Mouse (Mus musculus): ENCODE results near the gene Sept10. TPM values are rescaled to one million over a fixed set of nuclear protein-coding genes. Genes with fewer than 3 reads are reported as not detected.

Sept10 gene
- polyA plus RNA-seq, 1 experiment: 22.1 TPM

DNA sequence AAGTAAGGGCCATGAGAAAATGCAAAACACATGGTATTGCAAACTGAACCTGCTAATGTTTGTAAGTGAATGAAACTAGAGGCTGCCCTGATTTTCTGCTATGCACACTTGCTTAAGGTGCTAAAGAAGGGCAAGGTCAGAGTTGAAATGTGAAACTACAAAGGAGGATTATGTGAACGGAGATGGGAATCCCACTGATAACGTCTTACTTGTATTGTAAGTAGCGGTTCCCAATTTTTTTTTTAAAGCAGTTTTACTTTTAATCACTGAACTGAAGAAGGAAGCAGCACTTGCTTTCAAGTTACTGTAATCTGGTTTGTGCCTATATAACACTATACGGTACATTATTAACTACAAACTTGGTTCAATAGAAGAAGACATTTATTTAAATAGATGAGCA is 2.2 kb upstream of the Sept10 start:
- TF ChIP-seq CTCF (IDR thresholded peaks at IDR 0.05; ENCODE audit: borderline replicate concordance, extremely low read depth, insufficient read depth, insufficient read length) (no peak), POLR2A (IDR thresholded peaks at IDR 0.05; ENCODE audit: borderline replicate concordance, extremely low read depth, insufficient read depth, insufficient read length, poor library complexity, severe bottlenecking) (no peak)
- no peak for DNase-seq (ENCODE audit: low read depth)

DNA sequence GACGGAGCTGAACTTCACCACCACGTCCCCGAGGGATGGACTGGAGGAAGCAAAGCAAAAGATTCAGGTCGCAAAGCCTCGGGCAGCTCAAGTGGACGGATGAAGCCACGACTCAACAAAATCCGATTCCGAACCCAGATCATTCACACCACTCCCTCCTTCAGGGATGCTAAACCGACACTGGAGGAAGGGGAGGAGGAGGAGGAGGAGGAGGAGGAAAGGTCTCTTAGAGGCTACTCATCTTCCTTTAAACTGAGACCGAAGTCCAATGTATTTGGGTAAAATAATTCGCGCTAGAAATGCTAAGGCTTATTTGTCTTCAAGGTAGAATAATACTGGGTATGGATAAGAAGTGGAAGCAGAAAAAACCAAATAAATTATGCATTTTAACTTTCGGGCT is 1.7 kb upstream of the Sept10 start:
- TF ChIP-seq POLR2A (IDR thresholded peaks at IDR 0.05; ENCODE audit: borderline replicate concordance, extremely low read depth, insufficient read depth, insufficient read length, poor library complexity, severe bottlenecking): no peak
- TF ChIP-seq CTCF (IDR thresholded peaks at IDR 0.05; ENCODE audit: borderline replicate concordance, extremely low read depth, insufficient read depth, insufficient read length): no peak
- no peak for DNase-seq (ENCODE audit: low read depth)

DNA sequence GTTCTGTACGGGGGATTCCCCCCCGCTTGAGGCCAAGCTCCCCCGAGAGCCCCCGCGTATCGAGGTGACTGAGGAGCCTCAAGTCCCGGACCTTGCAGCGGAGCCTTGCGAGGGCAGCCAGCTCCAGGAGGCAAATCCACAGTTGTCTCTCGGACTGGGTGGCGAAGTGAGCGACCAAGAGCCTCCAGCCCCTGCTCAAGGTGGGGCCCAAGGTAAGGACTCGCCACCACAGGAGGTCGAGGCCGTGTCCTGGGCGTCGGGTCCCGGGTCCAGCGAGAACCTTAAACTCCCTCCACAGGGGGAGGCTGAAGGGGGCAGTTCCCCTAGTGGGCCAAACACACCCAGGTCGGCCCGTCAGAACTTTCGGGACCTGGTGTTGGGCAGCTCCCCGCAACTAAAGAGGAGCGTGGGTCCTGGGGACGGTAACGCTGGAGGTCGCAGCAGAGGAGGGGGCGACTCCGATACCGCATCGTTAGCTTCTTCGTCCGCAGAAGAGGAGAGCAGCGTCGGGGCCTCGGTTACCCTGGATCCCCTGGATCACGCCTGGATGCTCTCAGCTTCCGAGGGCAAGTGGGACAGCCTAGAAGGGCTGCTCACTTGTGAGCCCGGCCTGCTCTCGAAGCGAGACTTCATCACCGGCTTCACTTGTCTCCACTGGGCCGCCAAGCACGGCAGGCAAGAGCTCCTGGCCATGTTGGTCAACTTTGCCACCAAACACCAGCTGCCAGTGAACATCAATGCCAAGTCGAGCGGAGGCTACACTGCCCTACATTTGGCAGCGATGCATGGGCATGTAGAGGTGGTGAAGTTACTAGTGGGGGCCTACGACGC is 839 bp upstream of the Sept10 start:
- DNase-seq (ENCODE audit: low read depth): peak; percentile 51
- TF ChIP-seq POLR2A (IDR thresholded peaks at IDR 0.05; ENCODE audit: borderline replicate concordance, extremely low read depth, insufficient read depth, insufficient read length, poor library complexity, severe bottlenecking) (no peak), CTCF (IDR thresholded peaks at IDR 0.05; ENCODE audit: borderline replicate concordance, extremely low read depth, insufficient read depth, insufficient read length) (no peak)

- DNase-seq (ENCODE audit: low read depth): peak; percentile 69
- TF ChIP-seq CTCF (IDR thresholded peaks at IDR 0.05; ENCODE audit: borderline replicate concordance, extremely low read depth, insufficient read depth, insufficient read length) (no peak), POLR2A (IDR thresholded peaks at IDR 0.05; ENCODE audit: borderline replicate concordance, extremely low read depth, insufficient read depth, insufficient read length, poor library complexity, severe bottlenecking) (no peak)
Observed at GRCm38 (mm10) chr10:59220824-59221472, 699 bp downstream of the Sept10 start.

DNA sequence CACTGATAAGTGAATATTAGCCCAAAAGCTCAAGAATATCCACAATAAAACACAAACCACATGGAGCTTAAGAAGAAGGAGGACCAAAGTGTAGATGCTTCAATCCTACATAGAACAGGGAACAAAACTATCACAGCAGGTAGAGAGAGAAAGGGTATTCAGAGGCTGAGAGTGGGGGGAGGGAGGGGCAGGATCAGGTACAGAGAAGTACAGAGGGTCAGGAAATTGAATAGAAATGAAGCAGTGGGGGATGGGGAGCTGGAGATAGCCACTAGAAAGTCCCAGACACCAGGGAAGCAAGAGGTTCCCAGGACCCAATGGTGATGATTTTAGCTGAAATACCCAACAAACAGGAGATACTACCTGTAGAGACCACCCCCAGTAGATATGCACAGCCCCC is 21.6 kb downstream of the Sept10 start:
- TF ChIP-seq CTCF (IDR thresholded peaks at IDR 0.05; ENCODE audit: borderline replicate concordance, extremely low read depth, insufficient read depth, insufficient read length): no peak
- TF ChIP-seq POLR2A (IDR thresholded peaks at IDR 0.05; ENCODE audit: borderline replicate concordance, extremely low read depth, insufficient read depth, insufficient read length, poor library complexity, severe bottlenecking): no peak

DNA sequence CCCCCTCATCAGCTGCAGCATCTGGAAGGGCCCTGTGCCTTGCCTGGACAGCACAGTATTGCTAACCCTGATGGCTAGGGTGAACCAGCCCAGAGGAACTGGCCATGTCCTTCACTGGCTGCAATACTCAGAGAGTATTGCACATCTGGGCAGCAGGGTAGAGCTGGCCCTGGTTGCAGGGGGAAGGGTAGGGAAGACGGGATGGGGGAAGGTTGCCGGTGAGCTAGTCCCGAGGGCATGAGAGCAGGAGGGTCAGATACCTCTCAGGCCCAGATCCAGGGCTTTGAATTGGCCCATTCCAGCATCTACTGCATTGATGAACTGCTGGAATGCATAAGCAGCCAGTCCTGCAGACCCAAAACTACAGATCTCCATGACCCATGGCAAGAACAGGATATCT is 24.9 kb downstream of the Sept10 start:
- TF ChIP-seq POLR2A (IDR thresholded peaks at IDR 0.05; ENCODE audit: borderline replicate concordance, extremely low read depth, insufficient read depth, insufficient read length, poor library complexity, severe bottlenecking) (no peak), CTCF (IDR thresholded peaks at IDR 0.05; ENCODE audit: borderline replicate concordance, extremely low read depth, insufficient read depth, insufficient read length) (no peak)
- DNase-seq (ENCODE audit: low read depth): no peak

More for the DNA sequence above, 21.6 kb downstream of the Sept10 start:
- no peak for DNase-seq (ENCODE audit: low read depth)

DNA sequence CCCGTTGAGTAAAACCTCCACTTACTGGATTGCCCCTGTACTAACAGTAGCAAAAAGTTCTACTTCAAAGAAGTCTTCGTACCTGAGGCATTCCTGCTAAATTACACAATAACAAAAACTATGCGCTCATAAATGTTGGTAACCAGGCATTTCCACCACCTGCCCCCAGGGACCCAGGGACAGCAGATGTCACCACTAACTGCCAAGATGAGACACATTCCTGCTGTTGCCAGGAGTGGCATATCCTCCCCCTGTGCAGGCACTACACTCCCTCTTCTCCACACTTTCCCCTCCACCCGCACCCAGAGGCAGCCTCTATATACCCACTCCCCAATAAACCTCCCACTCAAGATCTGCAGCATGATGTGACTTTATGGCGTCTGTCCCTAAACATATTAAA is 26.8 kb downstream of the Sept10 start:
- peak; percentile 31 for DNase-seq (ENCODE audit: low read depth)
- TF ChIP-seq CTCF (IDR thresholded peaks at IDR 0.05; ENCODE audit: borderline replicate concordance, extremely low read depth, insufficient read depth, insufficient read length): no peak
- TF ChIP-seq POLR2A (IDR thresholded peaks at IDR 0.05; ENCODE audit: borderline replicate concordance, extremely low read depth, insufficient read depth, insufficient read length, poor library complexity, severe bottlenecking): no peak

GRCm38 (mm10) chr10:59182306-59182705 is 39.3 kb downstream of the Sept10 start:
- no peak for DNase-seq (ENCODE audit: low read depth)

GRCm38 (mm10) chr10:59179620-59180019 is 42.0 kb downstream of the Sept10 start:
- TF ChIP-seq POLR2A (IDR thresholded peaks at IDR 0.05; ENCODE audit: borderline replicate concordance, extremely low read depth, insufficient read depth, insufficient read length, poor library complexity, severe bottlenecking) (no peak), CTCF (IDR thresholded peaks at IDR 0.05; ENCODE audit: borderline replicate concordance, extremely low read depth, insufficient read depth, insufficient read length) (no peak)
- no peak for DNase-seq (ENCODE audit: low read depth)

More at GRCm38 (mm10) chr10:59182306-59182705, 39.3 kb downstream of the Sept10 start:
- TF ChIP-seq CTCF (IDR thresholded peaks at IDR 0.05; ENCODE audit: borderline replicate concordance, extremely low read depth, insufficient read depth, insufficient read length): no peak
- TF ChIP-seq POLR2A (IDR thresholded peaks at IDR 0.05; ENCODE audit: borderline replicate concordance, extremely low read depth, insufficient read depth, insufficient read length, poor library complexity, severe bottlenecking): no peak

DNA sequence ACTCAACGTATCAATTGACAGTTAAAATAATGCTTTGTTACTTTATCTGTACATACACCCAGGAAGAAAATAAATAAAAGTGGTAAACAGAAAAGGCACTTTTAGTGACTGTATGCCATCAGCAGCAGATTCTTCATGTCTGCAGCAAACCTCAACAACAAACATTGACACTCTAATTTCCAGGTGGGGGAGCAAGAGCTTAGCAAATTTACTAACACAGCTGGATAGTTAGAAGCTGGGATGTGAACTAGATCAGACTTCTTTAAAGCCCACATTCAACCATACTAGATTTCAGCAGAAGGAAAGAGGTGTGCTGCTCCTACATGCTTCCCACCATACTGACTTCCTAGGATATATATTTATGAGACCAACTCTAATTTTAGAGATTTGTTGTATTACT is 49.1 kb downstream of the Sept10 start:
- TF ChIP-seq POLR2A (IDR thresholded peaks at IDR 0.05; ENCODE audit: borderline replicate concordance, extremely low read depth, insufficient read depth, insufficient read length, poor library complexity, severe bottlenecking) (no peak), CTCF (IDR thresholded peaks at IDR 0.05; ENCODE audit: borderline replicate concordance, extremely low read depth, insufficient read depth, insufficient read length) (no peak)
- no peak for DNase-seq (ENCODE audit: low read depth)

DNA sequence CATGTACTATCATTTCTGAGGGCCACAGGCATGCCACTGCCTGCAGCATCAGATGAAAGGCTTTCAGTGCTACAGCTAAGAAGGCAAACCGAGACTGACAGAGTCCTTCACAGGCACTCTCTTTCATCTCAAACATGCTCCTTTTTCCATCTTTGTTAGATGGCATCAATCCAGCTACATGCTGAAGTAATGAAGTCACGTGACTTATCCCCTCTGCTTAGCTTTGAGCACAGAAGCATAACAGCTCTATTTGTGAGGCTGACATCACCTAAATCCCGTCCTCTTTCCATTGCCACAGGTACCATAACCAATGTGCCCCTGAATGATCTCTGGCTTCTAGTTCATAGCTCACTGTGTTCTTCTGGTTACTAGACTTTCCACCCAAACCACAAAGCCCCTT is 50.6 kb downstream of the Sept10 start:
- TF ChIP-seq CTCF (IDR thresholded peaks at IDR 0.05; ENCODE audit: borderline replicate concordance, extremely low read depth, insufficient read depth, insufficient read length): no peak
- no peak for TF ChIP-seq POLR2A (IDR thresholded peaks at IDR 0.05; ENCODE audit: borderline replicate concordance, extremely low read depth, insufficient read depth, insufficient read length, poor library complexity, severe bottlenecking)
- DNase-seq (ENCODE audit: low read depth): peak; percentile 55

Data from brain, embryonic 14.5 days (tissue).